Mouse (Mus musculus): ENCODE data around the gene Grb10.

The Grb10 gene

DNA sequence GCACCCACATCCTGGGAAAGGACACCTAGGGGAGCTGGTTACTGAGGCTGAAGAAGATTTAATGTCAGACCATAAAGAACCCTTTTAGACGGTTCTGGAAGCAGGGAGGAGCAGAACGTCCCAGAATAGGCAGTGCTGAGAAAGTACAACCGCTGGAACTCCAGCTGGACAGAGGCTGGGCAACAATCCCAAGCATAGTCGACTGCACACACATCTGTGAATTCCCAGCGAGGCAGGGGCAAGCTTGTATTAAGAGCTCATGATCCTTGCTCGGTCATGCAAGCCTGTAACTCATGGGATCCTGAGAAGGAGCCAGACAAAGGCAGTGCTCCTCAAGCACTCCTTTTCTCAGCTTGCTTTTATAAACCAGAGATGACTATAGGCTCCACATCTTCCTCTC, 69.7 kb downstream of the Grb10 start:
- DNase-seq (ENCODE audit: low read depth, low spot score) = no peak

DNA sequence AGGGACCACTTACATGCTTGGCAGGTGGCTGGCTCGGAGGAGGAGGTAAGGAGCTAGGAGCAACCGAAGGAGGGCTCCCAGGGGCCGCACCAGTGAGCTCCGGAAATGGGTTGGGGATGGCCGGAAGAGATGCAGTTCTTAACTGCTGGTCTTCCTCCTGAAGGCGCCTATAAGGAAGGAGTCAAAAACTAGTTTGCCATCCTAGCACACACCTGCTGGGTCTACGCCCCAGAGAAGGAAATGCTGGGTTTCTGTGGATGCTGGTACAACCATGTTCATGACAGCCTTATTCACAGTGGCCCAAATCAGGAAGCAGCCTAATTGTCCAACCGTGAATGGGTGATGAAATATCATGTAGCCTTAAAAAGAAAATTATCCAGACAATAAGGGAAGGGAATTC, 71.0 kb downstream of the Grb10 start:
- no peak for DNase-seq (ENCODE audit: low read depth, low spot score)

DNA sequence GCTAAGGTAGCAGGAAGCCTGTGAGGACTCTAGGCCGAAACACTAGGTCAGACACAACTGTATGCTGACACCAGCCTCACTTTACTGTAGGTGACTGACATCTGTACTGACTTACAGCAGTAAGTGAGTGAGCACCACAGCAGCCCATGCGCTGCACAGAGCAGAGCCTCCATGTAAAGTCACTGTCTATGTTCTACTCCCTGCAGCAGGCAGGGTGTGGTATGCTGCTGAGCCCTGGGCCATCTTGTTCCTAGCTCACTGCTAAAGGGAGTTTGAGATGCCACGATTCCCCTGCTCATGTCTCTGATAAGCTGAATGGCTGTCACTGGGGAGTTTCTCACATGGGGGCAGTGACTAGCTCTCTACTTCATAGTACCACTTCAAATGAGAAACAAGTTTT, 72.3 kb downstream of the Grb10 start:
- no peak for DNase-seq (ENCODE audit: low read depth, low spot score)

DNA sequence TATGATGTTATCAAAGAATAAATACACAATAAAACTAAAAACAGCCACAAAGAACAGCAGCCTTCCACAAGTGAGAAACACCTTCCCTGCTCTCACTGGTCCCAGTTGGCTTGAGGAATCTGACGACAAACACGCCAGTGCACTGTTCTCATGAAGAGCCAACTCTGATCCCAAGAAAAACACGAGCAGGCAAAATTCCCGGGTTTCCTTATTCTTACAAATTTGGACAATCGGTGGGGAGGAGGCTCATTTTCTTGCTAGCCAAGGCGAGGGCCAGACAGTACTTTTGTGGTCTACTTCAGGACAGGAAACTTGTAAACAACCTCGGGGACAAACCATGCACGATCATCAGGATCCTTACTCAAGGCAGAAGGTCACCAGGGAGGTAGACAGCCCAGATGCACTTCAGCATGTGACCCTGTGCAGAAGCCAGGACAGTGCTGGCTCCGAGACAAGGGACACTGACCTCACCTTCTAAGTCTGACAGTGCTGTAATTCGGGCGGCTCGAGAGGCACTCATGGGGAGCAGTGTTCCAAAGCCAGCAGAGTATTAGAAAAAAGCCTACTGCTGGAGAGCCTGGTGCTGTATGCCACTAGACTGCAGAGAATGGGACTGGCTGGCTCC, 72.9 kb downstream of the Grb10 start:
- no peak for DNase-seq (ENCODE audit: low read depth, low spot score)

DNA sequence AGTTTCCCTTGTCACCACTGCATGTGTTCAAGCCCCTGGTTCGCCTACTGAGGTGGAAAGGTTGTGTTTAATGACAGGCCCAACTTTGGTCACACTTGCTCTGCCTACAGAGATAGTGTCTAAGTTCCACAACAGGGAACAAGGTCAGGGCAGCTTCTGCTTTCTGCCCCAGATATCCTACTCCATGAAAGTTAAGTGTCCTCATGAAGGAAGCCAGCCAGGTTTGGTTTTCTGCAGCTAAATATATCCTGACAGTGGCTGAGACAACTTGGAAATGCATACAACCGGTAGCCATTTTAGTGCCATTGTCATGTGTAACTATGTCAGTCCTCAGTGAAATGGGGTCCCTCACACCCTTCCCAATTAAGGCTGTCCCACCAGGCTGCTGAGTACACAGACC, 73.8 kb downstream of the Grb10 start:
- DNase-seq (ENCODE audit: low read depth, low spot score) = no peak

DNA sequence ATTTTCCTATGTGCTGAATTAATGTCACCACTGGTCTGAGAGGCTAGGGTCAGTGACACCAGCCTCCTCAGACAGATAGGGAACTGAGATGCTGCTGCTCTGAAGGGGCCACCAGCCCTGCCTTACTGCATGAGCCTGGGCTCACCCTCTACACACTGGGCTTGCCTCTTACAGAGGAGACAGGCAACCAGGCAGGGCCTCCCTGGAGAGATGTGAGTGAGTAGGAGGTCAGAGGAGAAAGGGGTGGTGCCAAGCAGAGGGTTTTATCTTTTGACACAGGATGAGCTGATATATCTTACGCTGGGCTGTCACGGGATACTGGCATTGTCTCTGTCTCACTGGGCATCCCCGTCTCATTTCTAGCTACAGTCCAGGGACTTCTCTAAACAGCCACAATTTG, 74.9 kb downstream of the Grb10 start:
- no peak for DNase-seq (ENCODE audit: low read depth, low spot score)

DNA sequence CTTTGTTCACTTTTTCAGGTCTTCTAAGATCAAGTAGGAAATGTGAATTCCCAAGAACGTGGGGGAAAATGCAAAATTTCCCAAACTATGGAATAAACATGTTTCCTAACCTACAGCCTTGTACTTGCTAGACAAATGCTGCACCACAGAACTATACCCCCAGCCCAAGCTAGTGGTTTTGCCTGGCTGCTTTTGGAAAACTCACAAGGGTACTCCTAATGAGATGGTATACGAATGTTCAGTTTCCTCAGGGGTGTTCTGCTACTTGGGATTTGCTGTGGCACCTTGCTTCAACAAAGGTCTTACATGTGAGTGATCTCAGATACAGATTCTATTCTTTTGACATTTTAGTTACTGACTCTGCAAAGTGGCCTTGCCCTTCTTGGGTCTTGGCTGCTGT, 75.4 kb downstream of the Grb10 start:
- no peak for DNase-seq (ENCODE audit: low read depth, low spot score)

DNA sequence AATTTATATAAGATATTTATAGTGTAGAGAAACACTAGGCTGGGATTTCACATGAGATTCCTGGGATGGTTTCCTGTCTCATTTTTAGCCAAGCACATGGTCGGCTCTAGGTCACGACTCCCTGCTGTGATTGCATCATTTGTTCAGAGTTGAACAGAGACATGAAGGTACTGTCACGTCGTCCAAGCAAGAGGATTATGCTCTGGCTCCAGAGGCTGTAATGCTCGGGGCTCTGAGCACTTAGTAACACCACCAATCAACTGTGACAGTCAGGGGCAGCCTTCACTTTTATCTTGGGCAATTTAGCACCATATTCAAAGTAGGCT, 75.9 kb downstream of the Grb10 start:
- no peak for DNase-seq (ENCODE audit: low read depth, low spot score)

DNA sequence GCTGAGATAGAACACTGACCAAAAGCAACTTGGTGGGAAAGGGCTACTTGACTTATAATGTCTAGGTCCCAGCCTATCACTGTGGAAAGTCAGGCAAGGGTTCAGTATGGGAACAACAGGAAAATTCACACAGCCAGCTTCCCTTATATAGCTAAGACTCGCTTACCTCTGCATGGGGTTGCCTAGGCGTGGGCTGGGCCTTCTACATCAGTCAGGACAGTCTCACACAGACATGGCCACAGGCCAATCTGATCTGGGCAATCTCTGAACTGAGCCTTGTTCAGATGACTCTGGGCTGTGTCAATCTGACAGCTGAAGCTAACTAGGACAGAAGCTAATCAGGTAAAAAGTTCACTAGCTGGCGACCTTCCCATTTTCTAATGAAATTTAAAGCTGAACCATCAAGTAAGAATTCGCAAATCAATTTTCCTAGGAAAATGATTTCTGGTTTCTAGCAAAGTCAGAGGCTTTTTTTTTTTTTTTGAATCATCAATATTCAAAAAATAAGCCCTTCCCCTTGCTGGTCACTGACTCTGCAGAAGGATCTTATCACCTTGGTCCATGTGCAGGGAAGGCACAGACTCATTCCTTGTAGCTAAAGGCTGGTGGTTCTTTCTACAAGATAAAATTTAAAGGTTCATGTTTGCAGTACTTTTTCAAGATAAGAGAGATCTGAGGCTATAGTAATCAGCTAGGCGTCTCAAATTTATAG, 76.4 kb downstream of the Grb10 start:
- DNase-seq (ENCODE audit: low read depth, low spot score) = no peak

DNA sequence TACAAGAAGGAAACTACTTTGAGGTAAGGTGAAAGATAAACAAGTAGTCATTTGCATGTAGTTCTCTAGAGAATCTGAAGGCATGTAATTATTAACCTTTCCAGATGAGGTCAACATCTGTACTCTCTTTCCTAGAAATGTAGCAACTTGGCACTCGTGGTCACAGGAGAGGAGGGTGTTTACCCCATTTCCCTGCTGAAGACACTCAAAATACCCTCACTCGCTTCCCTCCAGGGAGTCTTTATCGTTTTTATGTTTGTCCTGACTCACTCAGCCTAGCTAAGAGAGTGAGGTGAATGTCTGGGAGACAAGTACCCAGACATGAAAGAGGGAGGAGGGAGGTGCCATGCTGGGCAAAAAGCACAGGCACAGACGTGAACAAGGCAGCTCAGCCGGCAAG, 77.6 kb downstream of the Grb10 start:
- no peak for DNase-seq (ENCODE audit: low read depth, low spot score)

DNA sequence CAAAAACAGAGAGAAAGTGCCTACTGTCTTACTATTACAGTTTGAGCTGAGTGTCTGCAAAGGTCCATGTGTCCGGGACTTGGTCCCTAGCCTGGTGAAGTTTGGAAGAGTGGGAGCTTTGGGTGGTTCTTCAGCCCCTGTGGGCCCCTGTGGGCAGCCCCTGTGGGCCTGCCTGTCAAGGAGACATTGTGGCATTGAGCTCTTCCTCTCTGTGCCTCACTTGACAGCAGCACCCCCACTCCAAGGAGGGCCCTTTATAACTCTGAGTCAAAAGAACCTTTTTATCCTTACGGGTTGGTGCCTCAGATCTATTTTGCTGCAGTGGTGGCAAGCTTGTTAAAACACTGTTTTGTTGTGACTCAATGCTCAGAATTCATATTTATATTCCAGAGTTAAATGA, 78.3 kb downstream of the Grb10 start:
- DNase-seq (ENCODE audit: low read depth, low spot score) = no peak

DNA sequence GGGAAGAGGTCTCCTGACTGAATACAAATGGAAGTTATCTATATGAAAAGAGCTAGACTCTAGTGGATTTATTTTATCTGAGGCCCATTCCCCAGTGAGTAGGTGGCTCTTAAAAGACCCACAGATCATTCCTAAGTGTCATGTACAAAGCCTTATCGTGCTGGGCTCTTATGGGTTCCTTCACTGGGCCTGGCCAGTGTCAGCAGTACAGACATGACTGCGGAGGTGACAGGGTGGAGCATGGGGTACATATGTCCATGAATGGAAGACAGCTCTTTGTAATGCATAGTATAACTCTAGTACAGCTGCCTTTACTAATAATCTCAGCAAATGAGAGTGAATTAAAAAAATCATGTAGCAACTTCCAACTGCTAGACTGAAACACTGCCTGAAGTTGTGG, 80.0 kb downstream of the Grb10 start:
- no peak for DNase-seq (ENCODE audit: low read depth, low spot score)

DNA sequence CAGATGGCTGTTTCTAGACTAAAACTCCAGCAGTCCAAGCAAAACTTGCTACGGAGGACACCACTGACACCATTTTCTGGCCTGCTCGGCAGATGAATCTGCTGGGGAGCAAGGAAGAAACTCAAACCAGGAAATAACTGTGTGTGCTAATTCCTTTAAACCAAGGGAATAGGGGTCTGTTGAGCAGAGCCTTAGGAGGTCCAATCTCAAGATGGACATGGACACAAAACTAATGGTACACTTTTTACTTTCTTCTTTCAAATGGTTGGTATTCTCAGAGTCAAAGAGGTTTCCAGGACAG, 80.5 kb downstream of the Grb10 start:
- DNase-seq (ENCODE audit: low read depth, low spot score) = no peak

DNA sequence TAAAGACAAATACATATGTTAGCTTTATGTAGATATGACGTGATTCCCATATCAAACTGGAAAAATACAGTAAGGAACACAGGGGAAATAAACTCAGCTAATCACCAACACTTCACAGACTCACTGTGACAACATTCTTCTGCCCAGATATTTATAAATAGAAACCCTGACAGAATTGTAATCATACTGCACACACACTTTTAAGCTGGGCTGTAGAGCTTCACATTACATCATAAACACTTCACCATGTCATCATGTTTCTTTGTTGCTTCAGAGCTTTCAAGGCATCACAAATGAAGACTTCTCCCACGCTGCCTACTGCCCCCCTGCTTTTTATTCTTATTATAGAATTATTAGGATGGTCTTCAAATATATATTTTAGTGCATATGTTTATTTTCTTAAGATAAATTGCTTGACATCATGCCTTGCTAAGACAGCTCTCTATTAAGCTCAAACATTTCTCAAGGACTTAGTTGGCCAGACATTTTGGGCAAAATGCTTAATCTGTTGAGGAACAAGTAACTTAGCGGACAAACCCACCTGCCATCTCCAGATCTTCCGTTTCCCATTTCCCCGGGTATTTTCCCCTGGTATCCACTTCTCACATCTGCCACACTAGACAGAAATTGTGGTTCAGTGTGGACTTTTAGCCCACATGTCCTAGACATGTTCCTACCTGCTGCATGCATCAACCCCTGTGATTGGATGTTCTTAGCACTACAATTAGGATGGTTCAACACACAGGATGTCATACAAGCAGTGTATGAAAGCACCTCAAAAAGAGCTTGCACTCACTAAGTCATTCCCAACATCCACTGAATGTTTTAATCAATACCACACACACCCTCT, 81.0 kb downstream of the Grb10 start:
- no peak for DNase-seq (ENCODE audit: low read depth, low spot score)

DNA sequence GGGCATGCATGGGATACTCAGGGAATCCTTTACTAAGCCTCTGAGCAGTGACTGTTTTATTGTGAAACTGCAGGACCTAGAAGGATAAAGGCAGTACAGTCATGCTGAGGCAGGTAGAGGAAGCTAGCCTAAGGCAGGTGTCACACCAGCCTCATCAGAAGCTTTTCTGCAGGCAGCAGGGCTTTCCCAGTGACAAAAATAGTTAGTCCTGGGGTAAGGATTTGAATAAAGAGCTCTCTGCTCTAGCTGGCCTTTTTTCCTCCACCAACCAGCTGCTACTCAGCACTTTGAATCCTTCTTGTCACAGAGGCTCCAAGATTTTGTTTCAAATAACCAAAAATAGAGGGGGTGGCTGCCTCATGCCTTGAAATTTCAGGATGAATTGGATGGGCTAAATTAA, 82.7 kb downstream of the Grb10 start:
- no peak for DNase-seq (ENCODE audit: low read depth, low spot score)

DNA sequence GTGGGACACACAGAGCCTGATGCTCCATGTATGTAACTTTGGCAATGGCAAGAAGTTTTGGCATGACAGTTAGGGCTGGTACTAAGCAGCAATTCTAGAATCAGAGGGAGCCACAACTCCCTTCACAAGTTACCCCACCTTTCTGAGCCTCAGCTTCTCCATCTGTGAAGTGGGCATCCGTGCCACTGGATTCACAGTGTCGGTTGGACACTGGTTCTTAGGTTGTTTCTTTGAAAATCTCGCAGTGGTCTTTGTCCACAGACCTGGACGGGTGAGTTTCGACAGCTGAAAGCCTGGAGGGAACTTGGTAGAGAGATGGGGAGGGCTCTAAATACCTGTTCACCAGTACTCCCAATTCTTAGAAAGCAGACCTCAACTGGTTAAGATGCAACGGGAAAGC, 83.9 kb downstream of the Grb10 start:
- DNase-seq (ENCODE audit: low read depth, low spot score) = no peak

DNA sequence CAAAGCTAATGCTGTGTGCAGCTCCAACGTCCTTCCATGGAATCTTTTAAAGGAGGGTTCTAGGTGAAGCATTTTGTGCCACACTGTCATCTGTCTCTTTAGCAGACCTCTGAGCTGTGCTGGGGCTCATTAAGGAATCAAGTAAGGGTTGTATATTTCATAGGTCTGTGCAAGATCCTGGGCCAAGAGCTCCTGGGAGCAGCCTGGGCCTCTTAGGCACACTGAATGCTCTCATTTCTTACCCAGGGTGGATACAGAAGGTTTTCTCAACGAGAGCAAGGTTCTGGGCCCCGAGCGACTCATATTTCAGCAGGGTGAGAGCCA, 84.4 kb downstream of the Grb10 start:
- DNase-seq (ENCODE audit: low read depth, low spot score) = no peak

DNA sequence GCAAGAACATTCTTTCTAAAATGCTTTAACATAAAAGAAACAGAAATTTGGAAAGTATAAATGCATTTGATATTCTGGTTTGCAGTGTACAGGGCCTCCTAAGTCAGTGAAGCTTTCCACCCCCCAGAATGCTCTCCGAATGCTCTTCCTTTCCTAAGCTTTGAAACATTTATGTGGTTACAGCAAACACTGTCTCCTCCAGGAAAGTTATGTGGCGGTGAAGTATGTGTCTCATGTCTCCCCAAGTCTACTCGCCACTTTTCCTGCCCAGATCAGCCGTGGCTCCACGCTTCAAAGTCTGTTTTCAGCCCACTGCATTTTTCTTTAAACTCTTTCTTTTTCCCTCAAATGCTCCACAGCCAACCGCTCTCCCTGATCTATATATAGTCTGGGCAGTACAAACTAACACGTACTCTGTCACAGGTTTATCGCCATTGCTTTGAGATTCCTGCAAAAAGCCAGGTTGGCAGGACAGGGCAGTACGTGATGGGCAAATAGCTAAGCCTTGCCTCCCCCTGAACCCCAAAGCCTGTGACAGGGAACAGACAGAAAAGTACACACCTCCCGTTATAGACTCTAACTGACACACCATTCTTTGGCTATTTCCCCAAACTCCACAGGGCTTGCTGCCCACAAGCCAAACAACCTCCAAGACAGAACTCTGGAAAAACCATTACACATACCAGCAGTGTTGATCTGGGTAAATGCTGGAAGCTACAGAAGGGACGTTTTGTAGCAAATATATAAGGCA, 84.9 kb downstream of the Grb10 start:
- no peak for DNase-seq (ENCODE audit: low read depth, low spot score)

DNA sequence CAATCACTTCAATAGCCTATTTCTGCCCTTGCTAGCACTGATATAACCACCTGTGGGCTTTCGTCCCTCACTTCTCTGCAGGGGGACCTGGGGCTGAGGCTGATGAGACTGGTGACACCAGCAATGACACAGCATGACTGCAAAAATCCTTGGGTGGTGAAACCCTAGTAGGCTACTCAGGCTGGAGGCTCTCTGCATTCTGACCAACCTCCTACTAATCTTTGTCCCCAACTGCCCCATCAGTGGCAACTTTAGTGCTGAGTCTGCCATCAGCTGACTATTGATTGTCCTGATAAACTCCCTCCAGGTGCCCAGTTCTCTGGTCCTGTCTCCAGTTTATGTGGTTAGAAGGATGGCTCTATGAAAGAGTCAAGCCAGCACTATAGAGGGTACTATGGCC, 85.9 kb downstream of the Grb10 start:
- DNase-seq (ENCODE audit: low read depth, low spot score) = no peak

DNA sequence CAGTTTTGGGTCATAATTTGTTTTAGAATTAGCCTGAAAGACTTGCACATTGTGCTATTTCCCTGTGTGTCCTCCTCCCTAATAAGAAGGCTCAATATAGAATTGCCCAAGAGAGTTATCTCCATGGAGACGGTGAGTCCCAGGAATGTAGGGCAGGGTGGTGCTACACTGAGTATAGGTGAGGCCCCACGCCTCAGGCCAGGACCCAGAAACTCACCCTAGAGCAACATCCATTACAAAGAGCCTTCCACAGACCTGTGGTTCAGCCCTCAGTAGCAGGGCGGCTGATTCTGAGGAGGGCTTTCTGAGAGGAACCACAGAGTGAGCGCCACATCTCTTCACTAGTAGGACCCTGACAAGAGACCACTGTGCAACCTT, 89.5 kb downstream of the Grb10 start:
- DNase-seq (ENCODE audit: low read depth, low spot score) = no peak

DNA sequence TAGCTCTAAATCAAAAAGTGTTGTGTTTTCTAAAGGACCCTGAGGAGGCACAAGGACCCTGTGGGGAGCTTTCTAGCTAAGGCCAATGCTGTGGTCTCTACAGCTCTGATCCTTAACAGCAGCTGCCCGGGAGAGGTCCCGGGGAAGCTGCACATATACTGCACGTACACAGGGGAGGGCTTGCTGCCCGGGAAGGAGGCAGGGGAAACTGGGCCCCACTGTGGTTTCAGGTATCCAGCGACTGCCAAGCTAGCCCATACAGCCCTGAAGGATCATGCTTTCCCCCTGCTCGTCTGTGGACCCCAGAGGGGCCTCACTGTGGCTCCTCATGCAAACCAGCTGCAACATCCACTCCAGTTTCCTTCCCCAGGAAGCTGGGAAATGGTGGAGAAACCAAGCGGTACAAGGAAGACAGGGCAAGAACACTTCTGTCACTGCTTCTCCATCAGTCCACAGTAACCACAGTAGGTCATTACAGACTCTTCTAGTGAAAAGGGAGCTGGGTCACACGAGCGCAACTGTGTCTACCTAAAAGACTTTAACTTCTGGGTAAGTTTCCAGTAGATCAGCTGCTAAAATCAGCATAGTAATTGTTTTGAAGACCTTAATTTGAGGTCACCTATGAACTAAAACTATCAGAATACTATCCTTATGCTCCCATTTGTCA, 90.0 kb downstream of the Grb10 start:
- no peak for DNase-seq (ENCODE audit: low read depth, low spot score)

DNA sequence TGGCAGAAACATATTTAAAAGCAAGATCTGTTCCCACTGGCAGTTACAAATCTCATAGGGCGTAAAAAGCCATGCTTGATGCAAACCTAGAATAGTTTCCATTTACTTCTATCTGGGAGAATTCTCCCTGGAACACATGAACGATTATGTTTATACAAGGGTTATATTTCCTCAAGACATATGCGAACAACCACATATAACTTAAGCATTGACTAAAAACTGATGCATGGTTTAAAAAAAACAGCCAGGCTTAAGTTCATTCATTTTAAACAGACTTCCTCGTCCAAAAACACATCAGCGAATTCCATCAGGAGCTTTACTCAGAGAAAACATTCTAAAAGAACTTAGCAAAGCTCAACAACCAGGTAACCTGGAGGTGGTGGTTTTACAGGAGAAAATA, 90.6 kb downstream of the Grb10 start:
- no peak for DNase-seq (ENCODE audit: low read depth, low spot score)
